Mouse (Mus musculus) liver, embryonic 14.5 days (tissue): ENCODE results near the gene Cep55.

ENCODE experiments used
- CTCF ChIP-seq: IDR thresholded peaks from 2 replicates; pipeline ENCODE4 v1.5.1; 2016; ENCODE audit warnings: antibody characterized with exemption, low read depth, control low read depth
- EP300 ChIP-seq: IDR thresholded peaks from 2 replicates; pipeline ENCODE4 v1.6.1; 2016; ENCODE audit warnings: antibody characterized with exemption, low read depth

GRCm38 (mm10) chr19:38035766-38036165 is 19.0 kb upstream of the Cep55 start:
- no peak for TF ChIP-seq CTCF
- TF ChIP-seq EP300 = no peak
